Mouse (Mus musculus) bone marrow, adult 2 months (tissue): ENCODE measurements at regions not wholly inside any gene's neighbourhood (a gene's known extent, or its start where the extent isn't known, plus 50 kb on each side); places are given as distances from the start of the nearest gene placed in this dataset.

Experiments used
- CTCF ChIP-seq: fragments of 200-500 bp; IDR thresholded peaks from 2 replicates; pipeline ENCODE4 v1.5.1; 2011; ENCODE audit warnings: low read length, control low read depth; ENCODE audit not compliant: control insufficient read depth, insufficient read depth
- POLR2A ChIP-seq: fragments of 200-500 bp; IDR thresholded peaks from 2 replicates; pipeline ENCODE4 v1.6.1; 2011; ENCODE audit warnings: low read depth, mild to moderate bottlenecking, control low read depth, low read length, borderline replicate concordance; ENCODE audit not compliant: control insufficient read depth

DNA sequence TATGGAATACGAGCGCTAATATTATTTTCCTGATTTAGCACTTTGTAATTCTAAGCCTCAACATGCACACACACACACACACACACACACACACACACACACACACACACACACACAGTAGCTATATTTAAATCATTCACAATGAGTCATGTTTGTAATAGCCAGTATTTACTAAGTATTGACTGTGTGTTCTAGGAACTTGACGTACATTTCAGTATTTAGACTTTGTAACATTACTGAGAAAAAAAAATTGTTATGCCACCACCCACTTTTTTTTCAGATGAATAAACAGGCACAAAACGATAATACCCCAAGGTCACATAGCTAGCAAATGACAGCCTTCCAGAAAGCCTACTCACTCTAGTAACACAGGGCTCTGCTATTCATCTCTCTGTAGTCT lies 310.3 kb downstream of the Adgrl2 start:
- no peak for TF ChIP-seq CTCF
- TF ChIP-seq POLR2A = no peak
